Mouse (Mus musculus) forebrain, postnatal 0 days (tissue): ENCODE data around the gene Best2. TPM values are rescaled to one million over a fixed set of nuclear protein-coding genes. Genes with fewer than 3 reads are reported as not detected.
A peak's percentile ranks its signal among the peaks of the same experiment; 100 is the strongest.

Experiments
- ATAC-seq: fragments of 200-750 bp; cut with Nextera tagmentation; 2 replicates; pipeline ENCODE4 v1.8.0; 2017; ENCODE audit warnings: mild to moderate bottlenecking, moderate library complexity
- DNase-seq: peaks from one replicate; pipeline ENCODE4 v3.0.0-alpha.2; 2015
- H3K27ac ChIP-seq: fragments of 300-500 bp; sonication (generic); 2 replicates; pipeline ENCODE4 v1.5.1; 2014; ENCODE audit warnings: low read depth, mild to moderate bottlenecking, antibody characterized with exemption, low read length, moderate library complexity, mixed read lengths
- H3K27me3 ChIP-seq: fragments of 300-500 bp; sonication (generic); 2 replicates; pipeline ENCODE4 v1.6.1; 2014; ENCODE audit warnings: mild to moderate bottlenecking, low read length, mixed read lengths; ENCODE audit not compliant: insufficient read depth
- H3K36me3 ChIP-seq: fragments of 300-500 bp; sonication (generic); 2 replicates; pipeline ENCODE4 v1.6.1; 2014; ENCODE audit warnings: mild to moderate bottlenecking, moderate library complexity; ENCODE audit not compliant: insufficient read depth
- H3K4me1 ChIP-seq: fragments of 300-500 bp; sonication (generic); 2 replicates; pipeline ENCODE4 v1.6.1; 2014; ENCODE audit warnings: antibody characterized with exemption; ENCODE audit not compliant: insufficient read depth
- H3K4me2 ChIP-seq: fragments of 300-500 bp; sonication (generic); 2 replicates; pipeline ENCODE4 v1.6.1; 2014; ENCODE audit warnings: low read depth, mild to moderate bottlenecking, moderate library complexity
- H3K4me3 ChIP-seq: fragments of 300-500 bp; sonication (generic); 2 replicates; pipeline ENCODE4 v1.5.1; 2014; ENCODE audit warnings: low read depth, low read length, mixed read lengths
- H3K9ac ChIP-seq: fragments of 300-500 bp; sonication (generic); 2 replicates; pipeline ENCODE4 v1.6.1; 2014; ENCODE audit warnings: mild to moderate bottlenecking
- H3K9me3 ChIP-seq: fragments of 300-500 bp; sonication (generic); 2 replicates; pipeline ENCODE4 v1.6.1; 2016; ENCODE audit warnings: low read length
- CTCF ChIP-seq: sonication (generic); IDR thresholded peaks from 2 replicates; pipeline ENCODE4 v1.5.1; 2016; ENCODE audit warnings: antibody characterized with exemption, control low read depth, low read depth
- WGBS: fragments of 180-500 bp; shearing (Covaris S2); extraction: QIAGEN DNeasy Blood & Tissue Kit; methylation state at CpG from one replicate; pipeline ENCODE4 v1.1.7; 2014; 5-methylcytosine and 5-hydroxymethylcytosine counted together
- polyA plus RNA-seq: library from polyadenylated mRNA; unstranded; fragments of >200 nt; fragmentation: Nextera tagmentation; extraction: Ambion mirVana; gene quantifications from 2 replicates; pipeline ENCODE4 v1.2.1, GENCODE M21; 2015
- total RNA-seq: library from RNA; depleted of rRNA; stranded (reverse); fragments of >200 nt; gene quantifications from 2 replicates; pipeline ENCODE4 v1.2.3, GENCODE M21; 2014

Gene Best2
- total and polyA plus RNA-seq, 2 experiments from 2014 or later = 0.15 TPM; not detected in 1

- Histone ChIP-seq H3K4me1 (peaks cover 24% of the 10 kb centered on the region), H3K36me3 (peaks cover 29% of the 10 kb centered on the region), H3K9me3 (no peaks in the 10 kb centered on the region), H3K9ac (no peak overlapping the region), H3K4me2 (no peak overlapping the region), H3K4me3 (no peak overlapping the region), H3K27me3 (no peaks in the 10 kb centered on the region), H3K27ac (no peak overlapping the region)
- DNase-seq (no peak), ATAC-seq (no peak)
- no peak for TF ChIP-seq CTCF
- 87% methylated on average over 4 of the region's 4 CpGs for whole genome bisulfite sequencing
Measured at GRCm38 (mm10) chr8:85032622-85033311, 18.4 kb upstream of the Best2 start.

GRCm38 (mm10) chr8:85029271-85029670 lies 14.9 kb upstream of the Best2 start:
- Histone ChIP-seq H3K9me3 (no peaks in the 10 kb centered on the region), H3K4me3 (no peak overlapping the region), H3K9ac (peak overlapping the region; percentile 0; the same call in 1 of the 2 replicates), H3K27me3 (no peaks in the 10 kb centered on the region), H3K36me3 (peaks cover 29% of the 10 kb centered on the region), H3K27ac (no peak overlapping the region), H3K4me1 (peaks cover 27% of the 10 kb centered on the region), H3K4me2 (peak overlapping the region; percentile 81; the same call in 1 of the 2 replicates)
- no peak for ATAC-seq
- WGBS = 96% methylated on average over 14 of the region's 14 CpGs
- DNase-seq = no peak
- TF ChIP-seq CTCF = no peak

- H3K27me3 ChIP-seq = no peaks in the 10 kb centered on the region
- H3K9ac ChIP-seq = peak overlapping the region; percentile 97
- no peak overlapping the region for H3K27ac ChIP-seq
- H3K4me1 ChIP-seq = peaks cover 31% of the 10 kb centered on the region
- no peaks in the 10 kb centered on the region for H3K9me3 ChIP-seq
- peaks cover 32% of the 10 kb centered on the region for H3K36me3 ChIP-seq
- peak; percentile 45 for TF ChIP-seq CTCF
- whole genome bisulfite sequencing = 15% methylated on average over 2 of the region's 2 CpGs
- H3K4me3 ChIP-seq = peak overlapping the region; percentile 87
- ATAC-seq (no peak), DNase-seq (no peak)
- peak overlapping the region; percentile 81 for H3K4me2 ChIP-seq
Measured at GRCm38 (mm10) chr8:85027922-85028321, 13.6 kb upstream of the Best2 start.

- TF ChIP-seq CTCF = no peak
- DNase-seq (no peak), ATAC-seq (no peak)
- Histone ChIP-seq H3K36me3 (peaks cover 31% of the 10 kb centered on the region), H3K4me1 (peaks cover 31% of the 10 kb centered on the region), H3K4me3 (peak overlapping the region; percentile 87), H3K4me2 (peak overlapping the region; percentile 81), H3K27ac (peak overlapping the region; percentile 92), H3K9ac (peak overlapping the region; percentile 97), H3K9me3 (no peaks in the 10 kb centered on the region), H3K27me3 (no peaks in the 10 kb centered on the region)
- WGBS = 2% methylated on average over 13 of the region's 13 CpGs
Measured at GRCm38 (mm10) chr8:85027516-85027855, 13.2 kb upstream of the Best2 start.

- ATAC-seq = peak; percentile 75
- Histone ChIP-seq H3K9me3 (no peaks in the 10 kb centered on the region), H3K27me3 (no peaks in the 10 kb centered on the region), H3K4me1 (peaks cover 31% of the 10 kb centered on the region), H3K36me3 (peaks cover 32% of the 10 kb centered on the region), H3K27ac (peak within 1 kb of the TSS; percentile 92), H3K9ac (peak within 1 kb of the TSS; percentile 97), H3K4me3 (peak within 1 kb of the TSS; percentile 87), H3K4me2 (peak within 1 kb of the TSS; percentile 81)
- peak; percentile 96 for DNase-seq
- TF ChIP-seq CTCF = no peak
- 1% methylated on average over 69 of the region's 75 CpGs for WGBS
Measured at GRCm38 (mm10) chr8:85026670-85027515, 12.6 kb upstream of the Best2 start, which contains the start of gene Trir. Gene Trir, plus strand, starts transcription at chr8:85026823.

- peak within 1 kb of the TSS; percentile 81 for H3K4me2 ChIP-seq
- ATAC-seq (peak; percentile 96), DNase-seq (peak; percentile 97)
- peak within 1 kb of the TSS; percentile 92 for H3K27ac ChIP-seq
- peak within 1 kb of the TSS; percentile 66 for H3K9ac ChIP-seq
- no peaks in the 10 kb centered on the region for H3K9me3 ChIP-seq
- peaks cover 31% of the 10 kb centered on the region for H3K4me1 ChIP-seq
- no peaks in the 10 kb centered on the region for H3K27me3 ChIP-seq
- WGBS = 4% methylated on average over 30 of the region's 30 CpGs
- no peak for TF ChIP-seq CTCF
- H3K4me3 ChIP-seq = peak within 1 kb of the TSS; percentile 71
- H3K36me3 ChIP-seq = peaks cover 31% of the 10 kb centered on the region
Measured at GRCm38 (mm10) chr8:85025098-85025932, 11.0 kb upstream of the Best2 start, which contains the start of gene Asna1. Gene Asna1, minus strand, starts transcription at chr8:85025281.
